Mouse (Mus musculus) neural tube, embryonic 12.5 days (tissue): ENCODE measurements around the gene Zbtb22. TPM values are rescaled to one million over a fixed set of nuclear protein-coding genes. Genes with fewer than 3 reads are reported as not detected.
"Not testable (repeated sequence)": the region's sequence is repeated elsewhere in the genome, so short reads cannot be mapped to it uniquely, and the experiment has no call there.

Experiments
- ATAC-seq: fragments of 200-750 bp; cut with Nextera tagmentation; 2 replicates; pipeline ENCODE4 v1.8.0; 2017; ENCODE audit warnings: low read depth, mild to moderate bottlenecking, moderate TSS enrichment, moderate library complexity; ENCODE audit not compliant: low FRiP score
- H3K27ac ChIP-seq: fragments of 300-500 bp; sonication (generic); 2 replicates; pipeline ENCODE4 v1.5.1; 2016
- H3K27me3 ChIP-seq: fragments of 300-500 bp; sonication (generic); replicated peaks from 2 replicates; pipeline ENCODE4 v1.6.1; 2016; ENCODE audit warnings: mild to moderate bottlenecking
- H3K36me3 ChIP-seq: fragments of 300-500 bp; sonication (generic); 2 replicates; pipeline ENCODE4 v1.6.1; 2016; ENCODE audit warnings: mild to moderate bottlenecking
- H3K4me1 ChIP-seq: fragments of 300-500 bp; sonication (generic); 2 replicates; pipeline ENCODE4 v1.6.1; 2016
- H3K4me2 ChIP-seq: fragments of 300-500 bp; sonication (generic); replicated peaks from 2 replicates; pipeline ENCODE4 v1.6.1; 2016; ENCODE audit warnings: mild to moderate bottlenecking
- H3K4me3 ChIP-seq: fragments of 300-500 bp; sonication (generic); 2 replicates; pipeline ENCODE4 v1.5.1; 2016
- H3K9ac ChIP-seq: fragments of 300-500 bp; sonication (generic); 2 replicates; pipeline ENCODE4 v1.6.1; 2016; ENCODE audit warnings: mild to moderate bottlenecking
- H3K9me3 ChIP-seq: fragments of 300-500 bp; sonication (generic); 2 replicates; pipeline ENCODE4 v1.6.1; 2016; ENCODE audit warnings: mild to moderate bottlenecking
- WGBS: fragments of 180-500 bp; shearing (Covaris S2); methylation state at CpG from one replicate; pipeline ENCODE4 v1.1.7; 2016; 5-methylcytosine and 5-hydroxymethylcytosine counted together
- polyA plus RNA-seq: library from polyadenylated mRNA; unstranded; fragments of >200 nt; fragmentation: Nextera tagmentation; extraction: Ambion mirVana; gene quantifications from 2 replicates; pipeline ENCODE4 v1.2.1, GENCODE M21; 2016

The Zbtb22 gene
- polyA plus RNA-seq: 21.9 and 24.1 TPM in 2 replicates

GRCm38 (mm10) chr17:33915671-33916250, at the start of gene Zbtb22, which contains the start of gene Tapbp:
Gene Zbtb22 (plus strand): TSS chr17:33915904.
Gene Tapbp (plus strand): TSS chr17:33915899.
- H3K27ac ChIP-seq: peak within 1 kb of the TSS; percentile 53; the same call in 1 of the 2 replicates
- peak within 1 kb of the TSS; percentile 67 for H3K4me2 ChIP-seq
- peak within 1 kb of the TSS; percentile 59 for H3K4me3 ChIP-seq
- H3K9me3 ChIP-seq: no peaks in the 10 kb centered on the region
- under 1% methylated on average over 34 of the region's 34 CpGs for WGBS
- H3K9ac ChIP-seq: peak within 1 kb of the TSS; percentile 62
- peaks cover 38% of the 10 kb centered on the region for H3K4me1 ChIP-seq
- peak; percentile 90 for ATAC-seq
- H3K27me3 ChIP-seq: no peaks in the 10 kb centered on the region
- peaks cover 46% of the 10 kb centered on the region for H3K36me3 ChIP-seq

GRCm38 (mm10) chr17:33873537-33873936, 42.2 kb upstream of the Zbtb22 start, which contains the start of gene Gm7029:
Gene Gm7029 (plus strand): TSS chr17:33873837.
- not testable (repeated sequence) for H3K9me3 ChIP-seq, H3K27ac ChIP-seq, H3K4me1 ChIP-seq, H3K9ac ChIP-seq, H3K27me3 ChIP-seq, H3K4me3 ChIP-seq, ATAC-seq, H3K4me2 ChIP-seq
- WGBS: 90% methylated on average over 4 of the region's 12 CpGs
- H3K36me3 ChIP-seq: peaks cover 13% of the 10 kb centered on the region

- 91% methylated on average over 11 of the region's 11 CpGs for WGBS
- H3K4me3 ChIP-seq: no peak overlapping the region
Observed at GRCm38 (mm10) chr17:33874411-33874810, 41.3 kb upstream of the Zbtb22 start.

GRCm38 (mm10) chr17:33875797-33876196, 39.9 kb upstream of the Zbtb22 start:
- 80% methylated on average over 5 of the region's 5 CpGs for WGBS
- H3K9ac ChIP-seq, H3K4me1 ChIP-seq, H3K9me3 ChIP-seq, H3K4me2 ChIP-seq, H3K27me3 ChIP-seq, ATAC-seq, H3K27ac ChIP-seq, H3K4me3 ChIP-seq: not testable (repeated sequence)
- H3K36me3 ChIP-seq: peaks cover 24% of the 10 kb centered on the region

More at GRCm38 (mm10) chr17:33874411-33874810, 41.3 kb upstream of the Zbtb22 start:
- no peaks in the 10 kb centered on the region for H3K4me1 ChIP-seq
- H3K9ac ChIP-seq: no peak overlapping the region
- no peaks in the 10 kb centered on the region for H3K9me3 ChIP-seq
- H3K36me3 ChIP-seq: peaks cover 17% of the 10 kb centered on the region
- no peak overlapping the region for H3K4me2 ChIP-seq
- H3K27ac ChIP-seq: no peak overlapping the region
- ATAC-seq: no peak
- no peaks in the 10 kb centered on the region for H3K27me3 ChIP-seq

GRCm38 (mm10) chr17:33884320-33884719, 31.4 kb upstream of the Zbtb22 start:
- not testable (repeated sequence) for H3K4me3 ChIP-seq, H3K4me1 ChIP-seq, H3K9ac ChIP-seq, H3K27ac ChIP-seq, H3K9me3 ChIP-seq, H3K27me3 ChIP-seq, H3K4me2 ChIP-seq, ATAC-seq
- peaks cover 41% of the 10 kb centered on the region for H3K36me3 ChIP-seq
- 95% methylated on average over 10 of the region's 11 CpGs for WGBS

GRCm38 (mm10) chr17:33887802-33888201, 27.9 kb upstream of the Zbtb22 start:
- peak overlapping the region; percentile 16; the same call in 1 of the 2 replicates for H3K4me2 ChIP-seq
- not testable (repeated sequence) for H3K27me3 ChIP-seq, H3K4me1 ChIP-seq, ATAC-seq, H3K27ac ChIP-seq, H3K9ac ChIP-seq, H3K9me3 ChIP-seq, H3K4me3 ChIP-seq
- H3K36me3 ChIP-seq: peaks cover 20% of the 10 kb centered on the region; the same call in 1 of the 2 replicates
- 81% methylated on average over 2 of the region's 2 CpGs for WGBS

GRCm38 (mm10) chr17:33888230-33888629, 27.5 kb upstream of the Zbtb22 start:
- H3K9ac ChIP-seq, H3K4me1 ChIP-seq, H3K27me3 ChIP-seq, H3K9me3 ChIP-seq, ATAC-seq, H3K4me3 ChIP-seq, H3K27ac ChIP-seq: not testable (repeated sequence)
- Histone ChIP-seq H3K36me3 (peaks cover 18% of the 10 kb centered on the region; the same call in 1 of the 2 replicates), H3K4me2 (peak overlapping the region; percentile 16; the same call in 1 of the 2 replicates)

GRCm38 (mm10) chr17:33889941-33890532, 25.7 kb upstream of the Zbtb22 start:
- peak; percentile 63 for ATAC-seq

GRCm38 (mm10) chr17:33890533-33891059, 25.1 kb upstream of the Zbtb22 start, which contains the start of gene Kifc1:
Gene Kifc1 (minus strand): TSS chr17:33890661.
- peak within 1 kb of the TSS; percentile 65 for H3K4me3 ChIP-seq
- H3K9ac ChIP-seq: peak within 1 kb of the TSS; percentile 59
- H3K36me3 ChIP-seq: peaks cover 8% of the 10 kb centered on the region; the same call in 1 of the 2 replicates
- H3K9me3 ChIP-seq: no peaks in the 10 kb centered on the region
- H3K27me3 ChIP-seq: no peaks in the 10 kb centered on the region
- peaks cover 7% of the 10 kb centered on the region for H3K4me1 ChIP-seq
- WGBS: under 1% methylated on average over 49 of the region's 49 CpGs
- ATAC-seq: peak; percentile 99
- no peak within 1 kb of the TSS for H3K27ac ChIP-seq
- H3K4me2 ChIP-seq: peak within 1 kb of the TSS; percentile 79

More at GRCm38 (mm10) chr17:33889941-33890532, 25.7 kb upstream of the Zbtb22 start:
- Histone ChIP-seq H3K4me2 (peak overlapping the region; percentile 79), H3K4me3 (peak overlapping the region; percentile 65), H3K9ac (peak overlapping the region; percentile 59)
- not testable (repeated sequence) for H3K4me1 ChIP-seq, H3K27me3 ChIP-seq, H3K36me3 ChIP-seq, H3K27ac ChIP-seq, H3K9me3 ChIP-seq
- 1% methylated on average over 28 of the region's 44 CpGs for WGBS

- Histone ChIP-seq H3K4me1 (peaks cover 7% of the 10 kb centered on the region), H3K36me3 (peaks cover under 1% of the 10 kb centered on the region; the same call in 1 of the 2 replicates), H3K9me3 (no peaks in the 10 kb centered on the region), H3K4me2 (no peak overlapping the region), H3K27ac (no peak overlapping the region), H3K27me3 (no peaks in the 10 kb centered on the region), H3K4me3 (no peak overlapping the region), H3K9ac (no peak overlapping the region)
- 59% methylated on average over 2 of the region's 2 CpGs for WGBS
- no peak for ATAC-seq
Observed at GRCm38 (mm10) chr17:33891357-33891756, 24.3 kb upstream of the Zbtb22 start.

GRCm38 (mm10) chr17:33891892-33892291, 23.8 kb upstream of the Zbtb22 start:
- 71% methylated on average over 6 of the region's 6 CpGs for WGBS
- H3K4me1 ChIP-seq, H3K36me3 ChIP-seq, H3K4me2 ChIP-seq, H3K27me3 ChIP-seq, H3K9me3 ChIP-seq, H3K27ac ChIP-seq, H3K9ac ChIP-seq, ATAC-seq, H3K4me3 ChIP-seq: not testable (repeated sequence)

- ATAC-seq: no peak
- 20% methylated on average over 7 of the region's 7 CpGs for WGBS
- peaks cover 7% of the 10 kb centered on the region for H3K4me1 ChIP-seq
- no peaks in the 10 kb centered on the region for H3K27me3 ChIP-seq
- no peak overlapping the region for H3K9ac ChIP-seq
- no peak overlapping the region for H3K27ac ChIP-seq
- H3K4me2 ChIP-seq: no peak overlapping the region
- no peaks in the 10 kb centered on the region for H3K9me3 ChIP-seq
- H3K36me3 ChIP-seq: no peaks in the 10 kb centered on the region
- no peak overlapping the region for H3K4me3 ChIP-seq
Observed at GRCm38 (mm10) chr17:33892429-33892828, 23.3 kb upstream of the Zbtb22 start.
